Mouse (Mus musculus) ES-E14 (cell line): ENCODE data around the gene Becn1.

Source experiments
- HCFC1 ChIP-seq: IDR thresholded peaks from 2 replicates; pipeline ENCODE4 v1.6.1; 2012; ENCODE audit warnings: low read length, inconsistent platforms, borderline replicate concordance; ENCODE audit not compliant: insufficient read depth
- MAFK ChIP-seq: IDR thresholded peaks from 2 replicates; pipeline ENCODE4 v1.6.1; 2014; ENCODE audit warnings: mild to moderate bottlenecking, low read depth, low read length, inconsistent platforms; ENCODE audit not compliant: insufficient read depth
- ZC3H11A ChIP-seq: IDR thresholded peaks from 2 replicates; pipeline ENCODE4 v1.6.1; 2012; ENCODE audit warnings: low read depth, mild to moderate bottlenecking, inconsistent platforms, low read length, borderline replicate concordance
- ZNF384 ChIP-seq: IDR thresholded peaks from 2 replicates; pipeline ENCODE4 v1.6.1; 2012; ENCODE audit warnings: low read depth, low read length, inconsistent platforms

- TF ChIP-seq HCFC1 = no peak
- TF ChIP-seq ZNF384 = no peak
- no peak for TF ChIP-seq ZC3H11A
- no peak for TF ChIP-seq MAFK
Measured at GRCm38 (mm10) chr11:101351721-101352111, 49.6 kb upstream of the Becn1 start.
